Mouse (Mus musculus) lung, postnatal 0 days (tissue): ENCODE results near the gene Hsp90ab1.

ENCODE experiments used
- CTCF ChIP-seq: IDR thresholded peaks from 2 replicates; pipeline ENCODE4 v1.5.1; 2016; ENCODE audit warnings: antibody characterized with exemption, mild to moderate bottlenecking
- EP300 ChIP-seq: IDR thresholded peaks from 2 replicates; pipeline ENCODE4 v1.6.1; 2016; ENCODE audit warnings: antibody characterized with exemption, mild to moderate bottlenecking, control low read depth

DNA sequence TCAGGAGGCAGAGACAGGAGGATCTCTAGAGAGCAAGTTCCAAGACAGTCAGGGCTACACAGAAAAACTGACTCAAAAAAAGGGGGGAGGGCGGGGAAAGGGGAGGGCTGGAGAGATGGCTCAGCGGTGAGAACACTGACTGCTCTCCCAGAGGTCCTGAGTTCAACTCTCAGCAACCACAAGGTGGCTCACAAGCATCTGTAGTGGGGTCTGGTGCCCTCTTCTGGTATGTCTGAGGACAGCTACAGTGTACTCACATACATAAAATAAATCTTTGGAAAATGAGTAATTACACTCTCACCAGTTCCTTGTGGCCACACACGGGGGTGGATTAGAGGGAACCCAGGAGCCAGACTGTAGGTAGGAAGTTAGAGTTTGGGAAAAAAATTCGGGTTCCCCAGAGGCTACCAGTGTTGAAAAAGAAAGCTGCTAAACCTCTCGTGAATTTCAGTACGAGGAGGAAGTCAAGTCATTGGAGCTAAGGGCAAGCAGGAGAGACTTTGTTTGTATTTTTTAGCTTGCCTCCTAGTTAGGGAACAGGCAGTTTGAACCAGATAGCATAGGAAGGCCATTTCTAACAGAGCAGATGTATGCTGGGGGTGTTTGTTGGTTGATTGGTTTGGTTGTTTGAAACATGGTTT is 9.8 kb upstream of the Hsp90ab1 start:
- TF ChIP-seq CTCF (peak; percentile 78), EP300 (no peak)
